Mouse (Mus musculus) CH12.LX (cell line): ENCODE results near the gene Rpl7l1. TPM values are rescaled to one million over a fixed set of nuclear protein-coding genes. Genes with fewer than 3 reads are reported as not detected.
A peak's percentile ranks its signal among the peaks of the same experiment; 100 is the strongest.

Source experiments
- DNase-seq: peaks from one replicate; pipeline ENCODE4 v3.0.0-alpha.2; 2013; ENCODE audit errors: extremely low read depth
- H3K27ac ChIP-seq: 2 replicates; pipeline ENCODE4 v1.5.1; 2012; ENCODE audit warnings: low read depth, mild to moderate bottlenecking, control low read depth, moderate library complexity; ENCODE audit not compliant: insufficient read depth
- H3K27me3 ChIP-seq: replicated peaks from 2 replicates; pipeline ENCODE3; 2012; ENCODE audit warnings: inconsistent platforms
- H3K36me3 ChIP-seq, 2 experiments: replicated peaks in 1 of 2; 2 replicates each; pipeline versions ENCODE3 to v1.6.1; 2012; ENCODE audit warnings: inconsistent platforms in 1 of 2, low read length in 1 of 2, mild to moderate bottlenecking in 1 of 2, mixed read lengths in 1 of 2, moderate library complexity in 1 of 2; ENCODE audit not compliant: control insufficient read depth in 1 of 2, insufficient read depth in 1 of 2
- H3K4me1 ChIP-seq, 2 experiments: 2 replicates each; pipeline ENCODE4 v1.6.1; 2012; ENCODE audit warnings: inconsistent platforms in 1 of 2, moderate library complexity in 1 of 2; ENCODE audit not compliant: insufficient read depth in 2 of 2, control insufficient read depth in 1 of 2
- H3K4me2 ChIP-seq: 2 replicates; pipeline ENCODE4 v1.6.1; 2012; ENCODE audit warnings: low read depth, mild to moderate bottlenecking, control low read depth; ENCODE audit not compliant: poor library complexity, insufficient read depth, severe bottlenecking
- H3K4me3 ChIP-seq, 3 experiments: fragments of 150-350 bp in 1 of 3; sonication (generic) in 1 of 3; replicated peaks in 1 of 3; 2 replicates each; pipeline versions ENCODE3 to v1.5.1; 2011 to 2012; ENCODE audit warnings: low read depth in 2 of 3, low read length in 2 of 3, mild to moderate bottlenecking in 2 of 3, moderate library complexity in 2 of 3, control low read depth in 1 of 3, improper control_type of control experiment in 1 of 3, inconsistent platforms in 1 of 3, mixed read lengths in 1 of 3; ENCODE audit not compliant: poor library complexity in 1 of 3
- H3K79me2 ChIP-seq: replicated peaks from 2 replicates; pipeline ENCODE4 v1.6.1; 2012; ENCODE audit warnings: mild to moderate bottlenecking, moderate library complexity; ENCODE audit not compliant: control insufficient read depth, poor library complexity, insufficient read depth, severe bottlenecking; ENCODE audit errors: extremely low read depth
- H3K9ac ChIP-seq: 2 replicates; pipeline ENCODE4 v1.6.1; 2012; ENCODE audit warnings: low read depth, mild to moderate bottlenecking, control low read depth, moderate library complexity; ENCODE audit not compliant: insufficient read depth
- H3K9me3 ChIP-seq: replicated peaks from 2 replicates; pipeline ENCODE3; 2012; ENCODE audit warnings: low read length, inconsistent platforms, mixed read lengths
- BHLHE40 ChIP-seq: IDR thresholded peaks from 2 replicates; pipeline ENCODE4 v1.6.1; 2011; ENCODE audit warnings: mild to moderate bottlenecking, low read depth, low read length, improper control_type of control experiment
- CHD1 ChIP-seq: IDR thresholded peaks from 2 replicates; pipeline ENCODE4 v1.6.1; 2012; ENCODE audit warnings: low read depth, low read length, improper control_type of control experiment, inconsistent platforms
- CHD2 ChIP-seq: IDR thresholded peaks from 2 replicates; pipeline ENCODE4 v1.6.1; 2011; ENCODE audit warnings: low read length, improper control_type of control experiment
- CTCF ChIP-seq, 2 experiments: IDR thresholded peaks in 1 of 2; conservative IDR thresholded peaks in 1 of 2; 2 replicates each; pipeline ENCODE4 v1.5.1; 2011 to 2012; ENCODE audit warnings: low read depth in 2 of 2, low read length in 2 of 2, improper control_type of control experiment in 1 of 2, inconsistent platforms in 1 of 2, mild to moderate bottlenecking in 1 of 2, moderate library complexity in 1 of 2
- E2F4 ChIP-seq: IDR thresholded peaks from 2 replicates; pipeline ENCODE4 v1.6.1; 2011; ENCODE audit warnings: low read depth, low read length, improper control_type of control experiment; ENCODE audit not compliant: insufficient replicate concordance
- ELF1 ChIP-seq: IDR thresholded peaks from 2 replicates; pipeline ENCODE4 v1.6.1; 2014; ENCODE audit warnings: low read depth, mild to moderate bottlenecking, inconsistent platforms, low read length, improper control_type of control experiment
- EP300 ChIP-seq: IDR thresholded peaks from 2 replicates; pipeline ENCODE4 v1.6.1; 2011; ENCODE audit warnings: low read length, improper control_type of control experiment
- ETS1 ChIP-seq: conservative IDR thresholded peaks from 2 replicates; pipeline ENCODE4 v1.6.1; 2012; ENCODE audit warnings: low read depth, mild to moderate bottlenecking, inconsistent platforms, low read length, improper control_type of control experiment, moderate library complexity
- GABPA ChIP-seq: IDR thresholded peaks from 2 replicates; pipeline ENCODE4 v1.6.1; 2012; ENCODE audit warnings: low read depth, low read length, improper control_type of control experiment, inconsistent platforms; ENCODE audit not compliant: insufficient replicate concordance
- HCFC1 ChIP-seq: IDR thresholded peaks from 2 replicates; pipeline ENCODE4 v1.6.1; 2012; ENCODE audit warnings: low read depth, mild to moderate bottlenecking, inconsistent platforms, low read length, improper control_type of control experiment
- IRF4 ChIP-seq: IDR thresholded peaks from 2 replicates; pipeline ENCODE4 v1.6.1; 2014; ENCODE audit warnings: low read depth, mild to moderate bottlenecking, inconsistent platforms, low read length, improper control_type of control experiment
- JUN ChIP-seq: IDR thresholded peaks from 2 replicates; pipeline ENCODE4 v1.6.1; 2011; ENCODE audit warnings: low read depth, mild to moderate bottlenecking, low read length, improper control_type of control experiment, moderate library complexity; ENCODE audit not compliant: insufficient read depth
- JUND ChIP-seq: conservative IDR thresholded peaks from 2 replicates; pipeline ENCODE4 v1.6.1; 2011; ENCODE audit warnings: low read depth, low read length, improper control_type of control experiment
- KAT2A ChIP-seq: IDR thresholded peaks from 2 replicates; pipeline ENCODE4 v1.6.1; 2012; ENCODE audit warnings: low read length, improper control_type of control experiment, inconsistent platforms; ENCODE audit not compliant: insufficient replicate concordance
- MAFK ChIP-seq: IDR thresholded peaks from 2 replicates; pipeline ENCODE4 v1.6.1; 2011; ENCODE audit warnings: low read length, improper control_type of control experiment; ENCODE audit not compliant: insufficient replicate concordance
- MAX ChIP-seq: IDR thresholded peaks from 2 replicates; pipeline ENCODE4 v1.6.1; 2011; ENCODE audit warnings: low read length, improper control_type of control experiment
- MAZ ChIP-seq: IDR thresholded peaks from 2 replicates; pipeline ENCODE4 v1.6.1; 2012; ENCODE audit warnings: low read depth, mild to moderate bottlenecking, inconsistent platforms, low read length, improper control_type of control experiment, moderate library complexity
- MEF2A ChIP-seq: IDR thresholded peaks from 2 replicates; pipeline ENCODE4 v1.6.1; 2014; ENCODE audit warnings: low read depth, mild to moderate bottlenecking, inconsistent platforms, low read length, improper control_type of control experiment, borderline replicate concordance
- MXI1 ChIP-seq: IDR thresholded peaks from 2 replicates; pipeline ENCODE4 v1.6.1; 2011; ENCODE audit warnings: mild to moderate bottlenecking, low read depth, low read length, improper control_type of control experiment
- MYC ChIP-seq: IDR thresholded peaks from 2 replicates; pipeline ENCODE4 v1.6.1; 2011; ENCODE audit warnings: low read depth, mild to moderate bottlenecking, improper control_type of control experiment, low read length
- NELFE ChIP-seq: IDR thresholded peaks from 2 replicates; pipeline ENCODE4 v1.6.1; 2011; ENCODE audit warnings: low read depth, low read length, improper control_type of control experiment
- NRF1 ChIP-seq: IDR thresholded peaks from 2 replicates; pipeline ENCODE4 v1.6.1; 2014; ENCODE audit warnings: low read depth, mild to moderate bottlenecking, inconsistent platforms, low read length, improper control_type of control experiment, moderate library complexity
- PAX5 ChIP-seq: IDR thresholded peaks from 2 replicates; pipeline ENCODE4 v1.6.1; 2012; ENCODE audit warnings: low read length, inconsistent platforms, mixed read lengths
- POLR2A ChIP-seq: IDR thresholded peaks from 2 replicates; pipeline ENCODE4 v1.6.1; 2011; ENCODE audit warnings: low read depth, mild to moderate bottlenecking, improper control_type of control experiment, low read length
- POLR2AphosphoS2 ChIP-seq: IDR thresholded peaks from 2 replicates; pipeline ENCODE4 v1.6.1; 2011; ENCODE audit warnings: low read depth, low read length, improper control_type of control experiment
- RAD21 ChIP-seq: IDR thresholded peaks from 2 replicates; pipeline ENCODE4 v1.6.1; 2011; ENCODE audit warnings: low read depth, mild to moderate bottlenecking, low read length, improper control_type of control experiment, moderate library complexity
- RCOR1 ChIP-seq: conservative IDR thresholded peaks from 2 replicates; pipeline ENCODE4 v1.6.1; 2012; ENCODE audit warnings: low read depth, mild to moderate bottlenecking, inconsistent platforms, low read length, improper control_type of control experiment
- SIN3A ChIP-seq: IDR thresholded peaks from 2 replicates; pipeline ENCODE4 v1.6.1; 2012; ENCODE audit warnings: low read length, improper control_type of control experiment, inconsistent platforms
- SMC3 ChIP-seq: IDR thresholded peaks from 2 replicates; pipeline ENCODE4 v1.6.1; 2011; ENCODE audit warnings: low read depth, low read length, improper control_type of control experiment
- TBP ChIP-seq: conservative IDR thresholded peaks from 2 replicates; pipeline ENCODE4 v1.6.1; 2011; ENCODE audit warnings: low read depth, low read length, improper control_type of control experiment
- TCF12 ChIP-seq: IDR thresholded peaks from 2 replicates; pipeline ENCODE4 v1.6.1; 2014; ENCODE audit warnings: low read depth, mild to moderate bottlenecking, inconsistent platforms, low read length, improper control_type of control experiment
- UBTF ChIP-seq: IDR thresholded peaks from 2 replicates; pipeline ENCODE4 v1.6.1; 2012; ENCODE audit warnings: low read depth, mild to moderate bottlenecking, inconsistent platforms, low read length, improper control_type of control experiment, moderate library complexity
- USF1 ChIP-seq: IDR thresholded peaks from 2 replicates; pipeline ENCODE4 v1.6.1; 2014; ENCODE audit warnings: low read depth, mild to moderate bottlenecking, inconsistent platforms, low read length, improper control_type of control experiment
- USF2 ChIP-seq: conservative IDR thresholded peaks from 2 replicates; pipeline ENCODE4 v1.6.1; 2011; ENCODE audit warnings: low read depth, low read length, improper control_type of control experiment
- ZC3H11A ChIP-seq: IDR thresholded peaks from 2 replicates; pipeline ENCODE4 v1.6.1; 2012; ENCODE audit warnings: low read depth, mild to moderate bottlenecking, inconsistent platforms, low read length, improper control_type of control experiment
- ZKSCAN1 ChIP-seq: IDR thresholded peaks from 2 replicates; pipeline ENCODE4 v1.6.1; 2012; ENCODE audit warnings: low read depth, inconsistent platforms, low read length, improper control_type of control experiment, borderline replicate concordance
- ZMIZ1 ChIP-seq: IDR thresholded peaks from 2 replicates; pipeline ENCODE4 v1.6.1; 2012; ENCODE audit warnings: low read depth, mild to moderate bottlenecking, inconsistent platforms, low read length, improper control_type of control experiment
- ZNF384 ChIP-seq: IDR thresholded peaks from 2 replicates; pipeline ENCODE4 v1.6.1; 2012; ENCODE audit warnings: low read depth, low read length, improper control_type of control experiment, inconsistent platforms
- dilution Hi-C: fragments of 300-500 bp; cut with MboI; formaldehyde crosslinking; loops from 2 replicates; pipeline ENCODE4 v1.14.3; 2020; ENCODE audit warnings: low sequenced_read_pairs; ENCODE audit not compliant: extremely low pct_unique_long_range_greater_than_20kb, extremely low pct_ligation_motif_present
- in situ Hi-C: fragments of 300-500 bp; cut with MboI; formaldehyde crosslinking; loops from 3 replicates; pipeline ENCODE4 v1.14.3; 2019; ENCODE audit warnings: low sequenced_read_pairs, low pct_ligation_motif_present, low pct_unique_long_range_greater_than_20kb, mixed read lengths
- polyA plus RNA-seq: library from polyadenylated mRNA; unstranded; fragments of >175 nt; gene quantifications from 2 replicates; pipeline ENCODE4 v1.2.1, GENCODE M21; 2012; ENCODE audit warnings: low read depth; ENCODE audit not compliant: insufficient read length
- total RNA-seq, 2 experiments: library from RNA; depleted of rRNA; stranded (reverse); fragments of 300-350 nt in 1 of 2; fragments of >200 nt in 1 of 2; gene quantifications; 2 replicates each; pipeline ENCODE4 v1.2.3; 2012 to 2014

Rpl7l1 gene
- total and polyA plus RNA-seq, 3 experiments: 160 to 296 (median 261) TPM

DNA sequence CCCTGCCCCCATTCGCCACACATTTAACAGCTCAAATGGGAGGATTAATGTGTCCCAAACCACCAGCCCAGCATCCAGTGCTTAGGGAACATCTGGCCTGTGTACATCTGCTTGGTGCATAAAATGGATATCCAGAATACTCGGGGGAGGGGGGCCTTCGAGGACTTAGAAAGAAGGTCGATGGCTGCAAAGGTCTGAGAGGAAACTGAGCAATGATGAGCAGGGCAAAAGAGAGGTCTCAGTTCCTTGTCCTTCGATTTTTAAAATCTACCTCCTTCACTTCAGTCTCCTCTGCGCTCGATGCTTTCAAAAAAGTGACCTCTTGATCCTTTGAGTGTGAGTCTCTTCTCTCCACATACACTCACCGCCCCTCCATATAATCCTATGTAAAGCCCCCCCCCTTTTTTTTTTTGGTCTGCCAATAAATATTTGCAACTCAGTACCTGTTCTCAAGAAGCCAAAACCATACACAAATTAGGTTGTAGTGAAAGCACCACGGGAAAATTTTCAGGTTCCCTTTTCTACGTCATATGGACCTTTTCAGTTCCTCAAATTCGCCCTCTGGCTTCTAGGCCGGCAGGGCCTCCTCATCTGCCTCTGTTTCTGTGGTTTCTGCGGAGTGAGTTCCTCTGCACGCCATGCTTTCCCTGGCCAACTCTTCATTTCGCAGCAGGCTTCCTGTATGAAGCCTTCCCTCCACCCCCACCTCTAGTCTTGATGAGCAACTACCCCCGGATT is 31.2 kb downstream of the Rpl7l1 start:
- peak; percentile 20; the same call in 1 of the 2 replicates for TF ChIP-seq NRF1
- peak; percentile 71 for TF ChIP-seq POLR2A
- TF ChIP-seq MAZ: peak; percentile 87
- TF ChIP-seq USF1: no peak
- no peak for TF ChIP-seq MXI1
- no peak for TF ChIP-seq ZKSCAN1
- no peak for TF ChIP-seq USF2
- peak; percentile 100 for TF ChIP-seq RCOR1
- TF ChIP-seq BHLHE40: peak; percentile 96
- TF ChIP-seq MYC: peak; percentile 93
- TF ChIP-seq GABPA: no peak
- peak; percentile 55; the same call in 1 of the 2 replicates for TF ChIP-seq HCFC1
- TF ChIP-seq RAD21: no peak; the same call in none of the 2 replicates
- TF ChIP-seq TBP: peak; percentile 92
- TF ChIP-seq CTCF (conservative IDR thresholded peaks at IDR 0.05 in 1 of 2, IDR thresholded peaks at IDR 0.05 in 1 of 2; ENCODE audit: low read depth in 2 of 2, low read length in 2 of 2): no peak
- TF ChIP-seq MAFK: peak; percentile 96
- peak; percentile 93 for TF ChIP-seq JUND
- no peak for TF ChIP-seq E2F4
- TF ChIP-seq CHD2: peak; percentile 95
- no peak for TF ChIP-seq ZC3H11A
- peak; percentile 95 for TF ChIP-seq JUN
- TF ChIP-seq UBTF: no peak
- peak; percentile 65; the same call in 1 of the 2 replicates for TF ChIP-seq ELF1
- TF ChIP-seq MEF2A: peak; percentile 96
- peak; percentile 94 for TF ChIP-seq ZNF384
- 0 out of 2 replicates have a peak, but pooled peaks have one; percentile 36 for TF ChIP-seq KAT2A
- TF ChIP-seq TCF12: peak; percentile 100
- peak; percentile 96 for TF ChIP-seq ETS1
- no peak for TF ChIP-seq PAX5
- TF ChIP-seq SIN3A: peak; percentile 92
- TF ChIP-seq IRF4: peak; percentile 100
- TF ChIP-seq CHD1: peak; percentile 68
- peak; percentile 100 for TF ChIP-seq EP300
- no peak for TF ChIP-seq POLR2AphosphoS2
- peak; percentile 88 for TF ChIP-seq ZMIZ1
- TF ChIP-seq MAX: peak; percentile 86
- TF ChIP-seq NELFE: no peak; the same call in 1 of the 2 replicates
- TF ChIP-seq SMC3: peak; percentile 12; the same call in 1 of the 2 replicates
- peak; percentile 98 for DNase-seq
- Histone ChIP-seq H3K27me3 (no peaks in the 10 kb centered on the region), H3K36me3 (peaks cover 10 to 19% of the 10 kb centered on the region in 2 experiments), H3K4me3 (peak overlapping the region; percentile 68 to 79 (median 73)), H3K27ac (peak overlapping the region; percentile 99), H3K4me1 (peaks cover 10 to 40% of the 10 kb centered on the region in 2 experiments), H3K79me2 (peaks cover 34% of the 10 kb centered on the region), H3K9me3 (peaks cover 13% of the 10 kb centered on the region), H3K9ac (peak overlapping the region; percentile 98), H3K4me2 (peak overlapping the region; percentile 88)
- in situ Hi-C loops (no loop called here), dilution Hi-C loops (no loop called here)
